ENCODE assay signal across 22 mouse cellular contexts in genomic region chr13:51712022-51712421, GRCm38 (mm10).
DNase-seq lines count a peak whose midpoint lies in the region; ATAC-seq and TF ChIP-seq lines count a peak whose summit lies in the region.
"Had no signal": no experiment of that assay in that cellular context is flagged by ENCODE, and none has a peak within 500 bp of the region (broad histone marks: within the 10 kb centered on the region; RNA-seq: fewer than 3 reads in every experiment).

No protein-coding gene starts in this region.

- H3K27me3 ChIP-seq in intestine, embryonic 15.5 days (replicated peaks) = no peaks in the 10 kb centered on the region
- H3K27me3 ChIP-seq: embryonic facial prominence, embryonic 12.5 days; forebrain, embryonic 13.5 days; forebrain, embryonic 15.5 days; Patski had no signal

- no peaks in the 10 kb centered on the region for H3K9me3 ChIP-seq in intestine, embryonic 15.5 days
- H3K9me3 ChIP-seq: embryonic facial prominence, embryonic 10.5 days; embryonic facial prominence, embryonic 12.5 days; forebrain, embryonic 13.5 days; forebrain, embryonic 15.5 days; G1E had no signal

- 88% methylated on average over 8 of the region's 8 CpGs for WGBS in intestine, embryonic 15.5 days

- no peak overlapping the region for H3K4me2 ChIP-seq in intestine, embryonic 15.5 days (replicated peaks)
- H3K4me2 ChIP-seq: embryonic facial prominence, embryonic 12.5 days; forebrain, embryonic 13.5 days; forebrain, embryonic 15.5 days had no signal

- peak; percentile 62 for DNase-seq in CD4-positive helper T cell, adult 2 months (ENCODE audit: low read depth, low spot score)
- no peak for DNase-seq in layer of hippocampus, adult 2 months (ENCODE audit: low spot score in 2 of 2)
- no peak for DNase-seq in cerebellum, postnatal 14 days
- DNase-seq: adrenal gland, adult 2 months; adrenal gland, postnatal 10 days; adrenal gland, postnatal 25 days; B cell, adult 2 months; cerebellum, adult 11 months; cerebellum, adult 18-20 months; cerebellum, adult 8-10 months; cerebellum, adult 9-11 months; forebrain, postnatal 0 days had no signal

- H3K27ac ChIP-seq in intestine, embryonic 15.5 days = no peak overlapping the region
- H3K27ac ChIP-seq in layer of hippocampus, adult 2 months = no peak overlapping the region; the same call in 1 of the 2 replicates
- H3K27ac ChIP-seq: embryonic facial prominence, embryonic 12.5 days; forebrain, embryonic 13.5 days; forebrain, embryonic 15.5 days had no signal

- TF ChIP-seq CTCF in layer of hippocampus, adult 2 months (conservative IDR thresholded peaks at IDR 0.05) = no peak

- no peaks in the 10 kb centered on the region for H3K36me3 ChIP-seq in intestine, embryonic 15.5 days

- ATAC-seq in CD4-positive, CD25-positive, alpha-beta regulatory T cell, adult 4 months = peak; percentile 74
- ATAC-seq in activated CD4-positive, CD25-positive, alpha-beta regulatory T cell, adult 4 months = peak; percentile 57
- peak; percentile 78 for ATAC-seq in inflammation-experienced regulatory T-cells, adult 6 months
- no peak for ATAC-seq in intestine, embryonic 15.5 days
- ATAC-seq: forebrain, embryonic 13.5 days; forebrain, embryonic 15.5 days; forebrain, postnatal 0 days; Patski had no signal

- H3K4me3 ChIP-seq in intestine, embryonic 15.5 days (replicated peaks) = no peak overlapping the region
- no peak overlapping the region for H3K4me3 ChIP-seq in layer of hippocampus, adult 2 months
- H3K4me3 ChIP-seq: embryonic facial prominence, embryonic 10.5 days; embryonic facial prominence, embryonic 12.5 days; forebrain, embryonic 13.5 days; forebrain, embryonic 15.5 days had no signal

- H3K4me1 ChIP-seq in intestine, embryonic 15.5 days (replicated peaks) = 0 out of 2 replicates have a peak, but pooled peaks cover 4% of the 10 kb centered on the region
- H3K4me1 ChIP-seq: embryonic facial prominence, embryonic 12.5 days; forebrain, embryonic 13.5 days; forebrain, embryonic 15.5 days had no signal

- H3K9ac ChIP-seq in intestine, embryonic 15.5 days = no peak overlapping the region
- H3K9ac ChIP-seq: embryonic facial prominence, embryonic 12.5 days; forebrain, embryonic 13.5 days; forebrain, embryonic 15.5 days; forebrain, postnatal 0 days had no signal
